Mouse (Mus musculus): ENCODE results near the gene Dlgap1. TPM values are rescaled to one million over a fixed set of nuclear protein-coding genes. Genes with fewer than 3 reads are reported as not detected.

Dlgap1 gene
- polyA plus RNA-seq, 1 experiment from 2014 or later = 0.52 TPM

- 72% methylated on average over 2 of the region's 2 CpGs for WGBS
- Histone ChIP-seq H3K4me2 (no peak overlapping the region), H3K36me3 (no peaks in the 10 kb centered on the region), H3K27ac (ENCODE audit: poor library complexity, severe bottlenecking) (no peak overlapping the region), H3K27me3 (replicated peaks) (no peaks in the 10 kb centered on the region), H3K4me3 (no peak overlapping the region), H3K4me1 (replicated peaks) (no peaks in the 10 kb centered on the region), H3K9ac (no peak overlapping the region), H3K9me3 (replicated peaks) (no peaks in the 10 kb centered on the region)
- no peak for ATAC-seq (ENCODE audit: insufficient number of reproducible peaks, low FRiP score)
These were observed 333.8 kb downstream of the Dlgap1 start for GRCm38 (mm10) chr17:70302656-70303055.

DNA sequence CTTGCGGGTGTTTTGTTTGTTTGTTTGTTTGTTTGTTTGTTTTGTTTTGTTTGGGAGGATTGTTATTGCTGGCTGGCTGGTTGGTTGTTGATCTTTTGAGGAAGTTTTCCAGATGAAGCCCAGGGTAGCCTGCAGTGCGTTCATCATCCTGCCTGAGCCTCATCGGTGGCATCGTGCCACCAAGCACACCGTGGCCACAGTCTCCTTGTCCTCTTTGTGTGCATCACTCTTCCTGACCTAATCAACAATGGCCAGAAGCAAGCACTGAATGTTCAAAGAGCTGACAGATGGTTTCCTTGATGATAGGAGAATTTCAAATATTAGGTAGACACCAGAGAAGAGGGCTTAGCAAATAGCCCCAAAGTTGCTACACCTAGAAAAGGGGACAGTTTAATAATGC, 336.1 kb downstream of the Dlgap1 start:
- 81% methylated on average over 5 of the region's 5 CpGs for whole genome bisulfite sequencing

GRCm38 (mm10) chr17:70307418-70308176, 338.7 kb downstream of the Dlgap1 start:
- no peaks in the 10 kb centered on the region for H3K36me3 ChIP-seq
- H3K9ac ChIP-seq = no peak overlapping the region
- no peaks in the 10 kb centered on the region for H3K4me1 ChIP-seq (replicated peaks)
- no peaks in the 10 kb centered on the region for H3K27me3 ChIP-seq (replicated peaks)
- H3K27ac ChIP-seq (ENCODE audit: poor library complexity, severe bottlenecking) = no peak overlapping the region
- H3K4me3 ChIP-seq = no peak overlapping the region
- WGBS = 78% methylated on average over 11 of the region's 11 CpGs
- H3K4me2 ChIP-seq = no peak overlapping the region
- ATAC-seq (ENCODE audit: insufficient number of reproducible peaks, low FRiP score) = no peak
- no peaks in the 10 kb centered on the region for H3K9me3 ChIP-seq (replicated peaks)

More for the DNA sequence above, 336.1 kb downstream of the Dlgap1 start:
- no peak overlapping the region for H3K4me2 ChIP-seq
- H3K4me1 ChIP-seq (replicated peaks) = no peaks in the 10 kb centered on the region
- H3K4me3 ChIP-seq = no peak overlapping the region
- no peak for ATAC-seq (ENCODE audit: insufficient number of reproducible peaks, low FRiP score)
- no peaks in the 10 kb centered on the region for H3K36me3 ChIP-seq
- no peaks in the 10 kb centered on the region for H3K27me3 ChIP-seq (replicated peaks)
- H3K9me3 ChIP-seq (replicated peaks) = no peaks in the 10 kb centered on the region
- no peak overlapping the region for H3K9ac ChIP-seq
- no peak overlapping the region for H3K27ac ChIP-seq (ENCODE audit: poor library complexity, severe bottlenecking)

DNA sequence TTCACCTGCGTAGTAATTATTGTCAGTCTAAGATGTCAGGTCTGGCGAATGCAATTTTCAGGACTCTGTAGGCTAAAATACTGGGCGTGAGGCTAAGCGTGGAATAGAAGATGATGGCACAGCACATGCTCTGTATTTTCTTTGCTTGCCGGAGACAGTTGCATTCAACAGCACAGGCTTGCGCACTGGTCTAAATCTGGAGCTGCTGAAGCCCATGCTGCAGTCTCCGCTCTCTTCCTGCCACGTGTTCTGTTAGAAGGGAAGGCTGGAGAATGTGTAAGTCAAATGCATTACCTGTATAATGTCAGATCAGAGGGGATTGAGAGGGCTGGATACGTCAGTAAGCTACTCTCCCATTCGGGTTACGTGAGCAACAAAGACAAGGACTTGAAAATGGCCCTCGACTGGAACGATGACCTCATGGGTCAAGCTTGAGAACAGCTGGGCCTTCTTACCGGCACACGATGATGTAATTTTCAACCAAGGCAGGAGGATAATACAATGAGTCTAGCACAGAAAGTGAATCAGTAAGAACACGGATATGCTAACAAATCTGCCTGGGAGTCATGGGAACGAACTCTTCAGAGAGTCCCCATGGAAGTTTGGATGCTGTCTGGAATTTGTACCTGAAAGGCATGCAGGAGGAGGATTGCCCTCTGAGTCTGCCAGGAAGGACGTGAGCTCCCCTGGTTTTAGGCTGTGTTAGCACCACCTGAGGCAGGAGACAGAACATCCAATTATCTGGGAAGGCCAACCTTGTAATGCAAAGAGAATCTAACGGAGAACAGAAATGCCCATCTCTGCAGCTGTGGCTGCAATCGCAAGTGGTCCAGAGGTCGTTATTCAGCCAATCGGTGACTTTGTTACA, 339.7 kb downstream of the Dlgap1 start:
- H3K36me3 ChIP-seq = no peaks in the 10 kb centered on the region
- no peaks in the 10 kb centered on the region for H3K27me3 ChIP-seq (replicated peaks)
- H3K4me2 ChIP-seq = no peak overlapping the region
- 72% methylated on average over 22 of the region's 22 CpGs for WGBS
- no peaks in the 10 kb centered on the region for H3K4me1 ChIP-seq (replicated peaks)
- H3K27ac ChIP-seq (ENCODE audit: poor library complexity, severe bottlenecking) = no peak overlapping the region
- no peak overlapping the region for H3K9ac ChIP-seq
- ATAC-seq (ENCODE audit: insufficient number of reproducible peaks, low FRiP score) = no peak
- H3K9me3 ChIP-seq (replicated peaks) = no peaks in the 10 kb centered on the region
- H3K4me3 ChIP-seq = no peak overlapping the region

DNA sequence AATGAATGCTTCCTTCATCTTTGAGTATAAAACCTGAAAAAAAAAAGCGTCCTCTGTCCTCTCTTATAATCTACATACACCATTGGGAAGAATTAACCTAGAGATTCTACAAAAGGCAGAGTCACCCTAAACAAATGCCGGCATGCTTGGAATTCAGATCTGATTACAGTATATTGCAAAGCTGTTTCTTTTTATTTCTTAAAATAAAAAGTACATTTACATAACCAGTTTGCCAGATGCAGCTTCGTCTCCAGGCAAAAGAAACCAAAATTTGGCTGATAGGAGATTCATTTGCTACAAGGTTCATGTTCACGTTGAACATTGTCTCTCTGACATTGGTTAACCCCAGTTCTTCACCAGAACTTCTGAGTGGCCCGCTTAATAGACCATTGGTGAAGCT, 347.5 kb downstream of the Dlgap1 start:
- no peak overlapping the region for H3K9ac ChIP-seq
- no peak for ATAC-seq (ENCODE audit: insufficient number of reproducible peaks, low FRiP score)
- no peaks in the 10 kb centered on the region for H3K9me3 ChIP-seq (replicated peaks)
- no peaks in the 10 kb centered on the region for H3K36me3 ChIP-seq
- no peaks in the 10 kb centered on the region for H3K27me3 ChIP-seq (replicated peaks)
- H3K4me2 ChIP-seq = no peak overlapping the region
- no peak overlapping the region for H3K27ac ChIP-seq (ENCODE audit: poor library complexity, severe bottlenecking)
- 75% methylated on average over 5 of the region's 5 CpGs for WGBS
- H3K4me3 ChIP-seq = no peak overlapping the region
- H3K4me1 ChIP-seq (replicated peaks) = no peaks in the 10 kb centered on the region

GRCm38 (mm10) chr17:70317779-70318178, 348.9 kb downstream of the Dlgap1 start:
- H3K4me3 ChIP-seq = no peak overlapping the region
- no peaks in the 10 kb centered on the region for H3K36me3 ChIP-seq
- H3K27me3 ChIP-seq (replicated peaks) = no peaks in the 10 kb centered on the region
- H3K4me2 ChIP-seq = no peak overlapping the region
- H3K9me3 ChIP-seq (replicated peaks) = no peaks in the 10 kb centered on the region
- WGBS = 70% methylated on average over 7 of the region's 7 CpGs
- H3K27ac ChIP-seq (ENCODE audit: poor library complexity, severe bottlenecking) = no peak overlapping the region
- H3K4me1 ChIP-seq (replicated peaks) = no peaks in the 10 kb centered on the region
- ATAC-seq (ENCODE audit: insufficient number of reproducible peaks, low FRiP score) = no peak
- no peak overlapping the region for H3K9ac ChIP-seq

- H3K36me3 ChIP-seq = no peaks in the 10 kb centered on the region
- 74% methylated on average over 6 of the region's 6 CpGs for WGBS
- no peaks in the 10 kb centered on the region for H3K4me1 ChIP-seq (replicated peaks)
- no peaks in the 10 kb centered on the region for H3K9me3 ChIP-seq (replicated peaks)
- H3K4me2 ChIP-seq = no peak overlapping the region
- no peak for ATAC-seq (ENCODE audit: insufficient number of reproducible peaks, low FRiP score)
- no peaks in the 10 kb centered on the region for H3K27me3 ChIP-seq (replicated peaks)
- no peak overlapping the region for H3K9ac ChIP-seq
- H3K4me3 ChIP-seq = no peak overlapping the region
- H3K27ac ChIP-seq (ENCODE audit: poor library complexity, severe bottlenecking) = no peak overlapping the region
These were observed 353.1 kb downstream of the Dlgap1 start for GRCm38 (mm10) chr17:70321976-70322375.

- Histone ChIP-seq H3K9ac (no peak overlapping the region), H3K9me3 (replicated peaks) (no peaks in the 10 kb centered on the region), H3K4me2 (no peak overlapping the region), H3K27ac (ENCODE audit: poor library complexity, severe bottlenecking) (no peak overlapping the region), H3K27me3 (replicated peaks) (no peaks in the 10 kb centered on the region), H3K4me3 (no peak overlapping the region), H3K4me1 (replicated peaks) (no peaks in the 10 kb centered on the region), H3K36me3 (no peaks in the 10 kb centered on the region)
- WGBS = 71% methylated on average over 6 of the region's 6 CpGs
- ATAC-seq (ENCODE audit: insufficient number of reproducible peaks, low FRiP score) = no peak
These were observed 364.6 kb downstream of the Dlgap1 start for GRCm38 (mm10) chr17:70333440-70333839.

- Histone ChIP-seq H3K9me3 (replicated peaks) (no peaks in the 10 kb centered on the region), H3K27ac (ENCODE audit: poor library complexity, severe bottlenecking) (no peak overlapping the region), H3K4me1 (replicated peaks) (no peaks in the 10 kb centered on the region), H3K4me2 (no peak overlapping the region), H3K9ac (no peak overlapping the region), H3K27me3 (replicated peaks) (no peaks in the 10 kb centered on the region), H3K36me3 (no peaks in the 10 kb centered on the region), H3K4me3 (no peak overlapping the region)
- ATAC-seq (ENCODE audit: insufficient number of reproducible peaks, low FRiP score) = no peak
- 41% methylated on average over 3 of the region's 3 CpGs for WGBS
These were observed 365.3 kb downstream of the Dlgap1 start for GRCm38 (mm10) chr17:70334171-70334570.

- no peak overlapping the region for H3K4me2 ChIP-seq
- H3K9me3 ChIP-seq (replicated peaks) = no peaks in the 10 kb centered on the region
- 84% methylated on average over 7 of the region's 7 CpGs for WGBS
These were observed 370.9 kb downstream of the Dlgap1 start for GRCm38 (mm10) chr17:70339821-70340220.

DNA sequence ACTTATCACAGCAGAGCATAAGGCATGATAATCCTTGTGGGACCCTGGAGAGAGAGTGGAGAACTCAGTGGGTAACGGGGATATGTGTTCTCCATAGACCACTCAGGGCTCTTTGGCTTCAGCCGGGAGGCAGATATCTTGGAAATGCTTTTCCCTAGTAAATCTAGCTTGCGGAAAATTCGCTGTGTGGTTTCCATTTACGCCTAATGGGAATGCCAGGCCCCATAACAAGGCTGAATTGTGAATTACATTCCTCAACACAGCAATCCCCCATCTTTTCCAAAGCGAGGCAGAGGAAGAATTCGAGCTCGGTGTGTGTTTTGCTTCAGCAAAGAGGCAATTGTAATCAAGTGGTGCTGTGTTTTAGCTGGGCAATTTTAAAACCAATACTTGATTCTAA, 372.4 kb downstream of the Dlgap1 start:
- H3K4me3 ChIP-seq = no peak overlapping the region
- no peak overlapping the region for H3K4me2 ChIP-seq
- no peaks in the 10 kb centered on the region for H3K4me1 ChIP-seq (replicated peaks)
- H3K27me3 ChIP-seq (replicated peaks) = no peaks in the 10 kb centered on the region
- no peak overlapping the region for H3K27ac ChIP-seq (ENCODE audit: poor library complexity, severe bottlenecking)
- no peak for ATAC-seq (ENCODE audit: insufficient number of reproducible peaks, low FRiP score)
- no peaks in the 10 kb centered on the region for H3K9me3 ChIP-seq (replicated peaks)
- H3K9ac ChIP-seq = no peak overlapping the region
- 64% methylated on average over 8 of the region's 8 CpGs for WGBS
- H3K36me3 ChIP-seq = no peaks in the 10 kb centered on the region

More at GRCm38 (mm10) chr17:70339821-70340220, 370.9 kb downstream of the Dlgap1 start:
- Histone ChIP-seq H3K36me3 (no peaks in the 10 kb centered on the region), H3K27me3 (replicated peaks) (no peaks in the 10 kb centered on the region), H3K9ac (no peak overlapping the region), H3K4me3 (no peak overlapping the region), H3K4me1 (replicated peaks) (no peaks in the 10 kb centered on the region), H3K27ac (ENCODE audit: poor library complexity, severe bottlenecking) (no peak overlapping the region)
- no peak for ATAC-seq (ENCODE audit: insufficient number of reproducible peaks, low FRiP score)

Data from heart, embryonic 12.5 days (tissue).